Mouse (Mus musculus) adrenal gland, adult 8-10 months (tissue): ENCODE results near the gene Gna13. TPM values are rescaled to one million over a fixed set of nuclear protein-coding genes. Genes with fewer than 3 reads are reported as not detected.

Source experiments
- DNase-seq: peaks from one replicate; pipeline ENCODE4 v3.0.0; 2022
- total RNA-seq, 4 experiments: library from RNA; stranded (reverse); gene quantifications; 2 replicates each; pipeline ENCODE4 v1.2.4; 2022

Gene Gna13
- total RNA-seq, 4 experiments from 2014 or later: 65.1 to 70.3 (median 68.0) TPM

DNA sequence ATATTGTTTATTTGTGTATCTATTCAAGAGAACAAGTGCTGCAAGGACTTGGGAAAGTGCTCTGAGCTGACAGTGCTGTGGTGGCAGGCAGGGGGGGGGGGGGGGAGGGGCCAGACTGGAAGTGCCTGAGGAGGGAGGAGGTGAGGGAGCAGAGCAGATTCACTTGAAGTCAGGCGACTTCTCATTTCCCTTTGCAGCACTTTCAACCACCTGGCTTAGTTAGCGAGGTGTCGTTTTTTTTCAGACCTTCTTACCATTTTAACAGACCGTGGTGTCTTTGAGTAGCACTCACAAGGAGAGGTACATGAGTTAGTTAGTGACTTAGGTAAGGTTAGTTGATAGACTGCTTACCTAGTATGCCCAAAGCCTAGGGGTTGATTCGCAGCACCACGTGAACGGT lies 12.8 kb downstream of the Gna13 start:
- no peak for DNase-seq

DNA sequence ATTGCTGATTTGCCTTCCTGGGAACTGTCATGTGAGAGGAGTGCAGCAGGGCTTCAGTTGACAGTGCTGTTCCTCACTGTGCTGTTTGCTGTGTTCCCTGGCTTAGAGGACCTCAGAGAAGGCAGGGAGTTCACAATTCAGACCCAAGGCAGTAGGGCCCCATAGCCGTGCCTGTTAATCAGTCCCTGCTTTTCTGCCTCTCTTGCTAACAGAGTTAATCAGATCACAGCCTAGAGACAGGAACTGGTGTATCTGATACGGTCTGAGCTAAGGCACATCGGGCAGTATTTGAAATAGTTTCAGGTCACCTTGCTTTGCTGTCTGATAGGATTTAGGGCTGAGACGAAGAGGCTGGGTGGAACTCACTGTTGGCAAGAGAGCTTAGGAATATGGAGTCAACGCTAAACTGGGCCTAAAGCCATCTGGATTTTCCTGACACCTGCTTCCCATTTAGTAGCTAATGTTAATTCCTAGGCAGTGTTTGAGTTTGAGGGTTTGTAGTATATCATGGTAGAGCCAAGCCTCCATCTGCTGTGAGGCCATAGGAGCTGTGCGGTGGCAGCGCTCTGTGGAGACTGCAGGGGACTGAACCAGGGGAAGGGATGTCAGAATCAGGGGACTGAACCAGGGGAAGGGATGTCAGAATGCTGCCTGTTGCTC lies 14.0 kb downstream of the Gna13 start:
- DNase-seq: no peak

DNA sequence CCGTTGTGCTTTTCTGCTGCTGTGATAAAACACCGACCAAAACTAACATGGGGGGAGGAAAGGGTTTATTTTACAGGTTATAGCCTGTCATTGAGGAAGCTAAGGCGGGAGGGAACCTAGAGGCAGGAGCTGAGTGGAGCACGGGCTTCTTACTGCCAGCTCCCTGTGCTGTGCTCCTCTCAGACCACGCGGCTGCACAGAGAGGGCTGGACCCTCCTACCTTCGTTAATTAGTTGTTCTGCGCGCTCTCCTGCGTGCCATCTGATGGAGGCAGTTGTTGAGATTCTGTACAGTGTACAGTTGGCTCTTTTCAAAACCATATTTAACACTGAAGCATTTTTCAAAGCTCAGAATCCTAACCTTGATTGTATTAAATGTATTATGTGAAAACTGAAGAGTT lies 14.8 kb downstream of the Gna13 start:
- DNase-seq: no peak

DNA sequence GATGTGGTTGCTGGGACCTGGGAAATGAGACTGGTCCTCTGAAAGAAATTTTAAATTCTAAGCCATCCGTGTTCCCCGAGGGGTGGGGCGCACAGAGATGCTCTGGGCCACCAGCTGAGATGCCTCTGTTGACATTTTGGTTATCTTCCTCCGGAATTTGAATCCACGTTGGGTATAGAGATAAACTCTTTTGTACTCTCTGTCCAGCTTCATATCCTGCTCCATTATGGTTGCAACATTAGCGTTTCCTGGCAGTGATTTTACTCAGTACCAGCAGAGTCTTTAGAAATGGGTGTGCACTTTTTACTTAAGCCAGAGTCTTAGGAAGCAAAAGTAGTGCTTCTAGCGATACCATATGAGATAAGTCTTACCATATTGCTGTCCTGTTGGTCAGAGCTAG lies 15.4 kb downstream of the Gna13 start:
- DNase-seq: no peak

DNA sequence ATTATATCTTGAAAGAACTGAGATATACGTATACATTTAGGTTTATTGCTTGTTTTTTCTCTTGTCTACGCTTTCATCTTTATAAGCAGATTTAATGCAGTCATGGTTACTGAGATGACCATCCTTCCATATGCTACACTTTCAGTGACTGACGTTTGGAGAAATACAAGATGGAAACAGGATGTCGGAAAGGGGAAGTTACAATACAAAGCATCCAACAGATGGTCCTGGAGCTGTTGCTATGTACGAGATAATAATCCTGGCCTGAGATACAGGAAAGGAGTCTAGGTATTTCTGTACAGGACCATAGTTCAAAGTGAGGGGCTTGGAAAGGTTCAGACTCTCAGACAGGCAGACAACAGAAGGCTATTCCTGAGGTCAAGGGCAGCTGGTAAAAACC lies 18.0 kb downstream of the Gna13 start:
- no peak for DNase-seq

DNA sequence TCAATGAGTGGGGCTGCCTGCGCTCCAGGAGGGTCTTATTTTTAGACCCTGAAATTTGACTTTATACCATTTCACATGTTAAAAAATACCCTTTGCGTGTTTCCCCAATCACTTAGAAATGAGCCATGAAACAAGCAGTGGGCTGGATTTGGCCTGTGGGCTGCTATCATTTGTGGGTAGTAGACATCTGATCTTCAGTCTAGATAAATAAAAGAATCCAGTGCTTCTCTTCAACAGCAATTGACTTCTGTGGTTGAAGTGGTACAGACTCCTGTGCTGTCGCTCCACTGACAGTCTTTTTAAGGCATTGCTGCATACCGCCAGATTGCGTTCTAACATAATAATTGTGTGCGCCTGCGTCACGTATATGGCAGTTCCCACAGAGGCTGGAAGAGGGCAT lies 22.7 kb downstream of the Gna13 start:
- no peak for DNase-seq

DNA sequence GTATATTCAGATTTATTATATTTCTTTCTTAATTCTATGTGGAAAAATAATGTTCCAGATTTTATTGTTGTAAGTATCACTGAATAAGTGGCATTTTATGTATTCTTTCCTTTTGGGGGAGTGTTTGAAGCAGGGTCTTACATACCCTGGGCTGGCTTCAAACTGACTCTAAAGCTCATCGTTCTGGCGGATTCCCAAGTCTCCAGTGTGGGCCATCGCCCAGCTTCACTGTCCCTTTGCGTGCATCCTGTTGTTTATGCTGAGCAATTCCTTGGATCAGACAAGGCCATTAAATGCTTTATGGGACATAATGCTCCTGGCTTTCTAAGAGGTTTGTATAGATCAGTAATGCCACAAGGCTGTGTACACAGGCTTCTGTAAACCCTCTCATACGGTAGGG lies 26.4 kb downstream of the Gna13 start:
- no peak for DNase-seq

DNA sequence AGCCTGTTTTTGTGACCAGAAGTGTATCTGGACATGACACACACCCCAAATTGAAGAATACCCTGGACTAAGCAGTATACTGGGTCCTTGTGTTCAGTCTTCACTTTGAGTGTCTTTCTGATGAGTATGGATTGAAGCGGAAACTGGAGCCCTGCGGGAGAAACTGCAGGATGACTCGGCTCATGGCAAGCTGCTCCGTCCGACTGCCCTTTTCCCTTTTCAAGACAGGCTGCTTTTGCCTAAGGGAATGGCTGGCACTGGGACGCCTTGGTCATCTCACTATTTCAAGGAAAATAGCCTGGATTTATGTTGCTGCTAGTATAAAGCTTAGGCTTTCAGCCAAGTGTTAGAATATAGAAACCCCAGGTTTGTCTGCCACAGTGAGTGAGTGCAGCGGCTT lies 28.6 kb downstream of the Gna13 start:
- DNase-seq: no peak

DNA sequence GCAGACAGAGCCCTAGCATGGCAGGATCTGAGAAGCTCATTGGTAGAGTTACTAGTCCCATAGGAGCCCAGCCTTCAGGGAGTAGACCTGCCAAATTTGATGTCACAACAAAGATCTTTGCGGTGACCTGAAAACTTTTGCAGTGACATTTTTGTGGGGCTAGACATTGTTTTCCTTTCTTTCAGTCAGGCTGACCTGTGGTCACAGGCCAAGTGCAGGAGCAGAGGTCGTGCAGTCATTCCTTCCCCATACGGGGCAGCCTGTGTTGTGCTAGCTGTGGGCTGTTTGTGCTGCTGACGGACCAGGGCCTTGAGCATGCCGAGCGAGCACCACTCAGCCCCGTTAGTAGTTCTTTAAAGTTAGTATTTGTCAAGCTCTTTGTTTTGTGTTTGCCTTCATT lies 29.1 kb downstream of the Gna13 start:
- no peak for DNase-seq

DNA sequence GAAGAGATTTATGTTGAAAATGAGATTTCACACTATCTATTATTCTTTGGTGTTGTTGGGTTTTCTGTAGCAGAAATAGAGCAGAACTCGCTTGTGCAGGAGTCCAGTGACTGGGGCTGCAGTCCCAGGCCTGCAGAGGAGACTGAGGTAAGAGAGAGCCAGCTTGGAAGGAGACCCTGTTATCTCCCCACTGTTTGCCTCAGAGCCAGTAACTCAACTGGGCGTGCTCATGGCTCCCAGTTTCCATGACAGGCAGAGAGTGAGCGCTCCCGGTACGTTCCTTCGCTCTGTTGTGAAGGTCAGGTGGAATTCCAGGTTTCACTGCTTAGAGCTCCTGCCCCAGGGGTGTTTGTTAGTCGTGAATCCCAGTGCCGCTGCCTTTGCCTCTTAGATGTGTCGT lies 30.0 kb downstream of the Gna13 start:
- DNase-seq: no peak

DNA sequence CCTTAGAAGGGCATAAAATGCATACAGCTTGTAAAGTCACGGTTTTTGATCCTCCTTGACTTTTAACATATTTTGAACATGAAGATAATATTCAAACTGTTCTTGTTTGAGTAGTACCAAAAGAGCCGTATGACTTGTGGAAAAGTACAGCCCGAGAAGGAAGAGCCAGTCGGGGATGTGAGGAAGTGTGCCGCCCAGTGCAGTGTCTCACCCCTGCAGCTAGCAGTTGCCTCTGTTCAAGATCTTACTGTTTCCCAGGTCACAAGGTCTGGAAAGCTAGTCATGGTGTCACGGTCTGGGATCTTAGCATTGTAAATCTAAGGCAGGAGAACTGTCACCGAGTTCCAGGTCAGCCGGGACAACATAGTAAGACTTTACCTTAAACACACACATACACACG lies 32.1 kb downstream of the Gna13 start:
- DNase-seq: no peak

DNA sequence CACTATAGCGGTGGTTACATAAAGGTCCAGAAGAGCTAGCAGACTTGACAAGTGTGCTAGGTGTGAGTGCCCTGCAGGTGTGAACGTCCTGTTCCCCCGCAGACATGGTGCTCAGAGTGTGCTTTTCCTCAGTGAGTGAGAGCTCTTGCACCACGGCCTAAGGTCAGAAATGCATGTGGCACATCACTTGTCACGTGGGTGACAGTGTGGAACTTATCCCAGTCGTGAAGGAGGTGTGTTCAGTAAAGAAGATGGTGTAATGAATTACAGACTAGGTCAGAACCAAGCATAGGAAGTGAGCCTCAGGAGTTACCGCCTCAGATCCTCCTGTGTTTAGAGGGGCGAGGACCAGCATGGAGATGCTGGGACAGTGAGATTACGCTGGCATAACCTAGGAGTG lies 32.7 kb downstream of the Gna13 start:
- DNase-seq: no peak

DNA sequence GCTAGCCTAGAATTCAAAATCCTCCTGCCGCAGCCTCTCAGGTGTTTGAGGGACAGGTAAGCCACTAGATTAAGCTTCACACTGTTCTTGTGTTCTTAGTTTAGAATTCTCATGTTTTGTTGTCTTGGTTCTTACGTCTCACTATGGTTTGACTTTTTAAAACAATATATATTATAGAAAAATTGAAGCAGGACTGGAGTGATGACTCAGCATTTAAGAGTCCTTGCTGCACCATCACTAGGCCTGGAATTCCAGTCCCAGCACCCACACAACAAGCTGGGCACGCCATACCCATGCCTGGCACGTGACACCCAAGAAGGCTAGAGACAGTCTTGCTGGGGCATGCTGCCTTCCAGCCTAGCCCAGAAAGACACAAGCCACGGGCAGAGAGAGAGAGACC lies 43.8 kb downstream of the Gna13 start:
- no peak for DNase-seq

DNA sequence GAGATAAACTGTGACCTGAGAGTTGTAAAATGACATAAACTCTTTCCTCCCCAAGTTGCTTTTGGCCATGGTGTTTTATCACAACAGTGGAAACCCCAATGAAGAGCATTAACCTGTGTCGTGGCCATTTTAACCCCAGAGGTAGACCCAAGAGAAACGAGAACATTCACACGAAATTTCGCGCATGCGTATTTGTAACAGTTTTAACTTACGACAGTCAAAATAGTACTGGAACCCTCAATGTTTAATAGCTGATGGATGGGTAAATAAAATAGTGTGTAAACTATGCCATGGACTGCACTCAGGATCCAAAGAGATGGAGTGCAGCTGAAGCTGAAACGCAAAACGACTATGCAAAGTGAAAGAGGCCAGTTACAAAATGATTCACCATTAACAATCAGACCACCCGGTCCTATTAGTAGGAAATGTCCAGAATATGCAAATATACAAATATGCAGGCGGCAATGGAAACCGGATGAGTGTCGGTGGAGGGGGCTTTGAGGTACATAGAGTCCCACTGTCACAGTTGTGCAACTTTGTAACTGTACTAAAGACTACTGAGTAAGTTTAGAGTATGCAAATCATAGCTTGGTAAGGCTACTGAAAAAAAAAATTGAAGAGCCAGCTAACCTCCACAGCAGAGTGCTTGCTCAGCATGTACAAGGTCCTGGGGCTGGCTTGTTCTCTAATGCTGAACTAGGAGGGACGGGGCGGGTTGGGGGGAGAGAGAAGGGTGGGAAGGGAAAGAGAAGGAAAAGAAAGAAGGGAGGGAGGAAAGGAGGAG lies 47.8 kb downstream of the Gna13 start:
- no peak for DNase-seq

DNA sequence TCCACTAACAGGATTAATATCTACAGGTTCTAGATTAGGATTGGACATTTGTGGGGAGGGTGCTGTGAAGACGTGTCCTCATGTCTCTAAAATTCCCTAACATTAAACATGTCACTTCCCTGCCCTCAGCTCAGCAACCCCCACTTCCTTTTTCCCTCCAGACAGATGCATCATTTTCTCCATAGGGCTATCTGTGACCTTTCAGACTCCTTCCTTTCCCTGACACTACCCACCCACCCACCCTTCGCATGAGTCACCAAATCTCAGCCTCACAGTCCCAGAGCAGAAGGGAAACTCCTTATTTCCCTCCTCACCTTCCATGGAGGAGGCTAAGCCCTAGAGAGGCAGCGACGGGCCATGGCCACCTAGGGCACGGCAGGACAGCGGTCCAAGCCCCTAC lies 51.0 kb downstream of the Gna13 start, which contains the start of gene 9930022D16Rik:
TSS of gene 9930022D16Rik (plus strand) at position 301 of the 400 bp plus-strand sequence.
- DNase-seq: no peak

DNA sequence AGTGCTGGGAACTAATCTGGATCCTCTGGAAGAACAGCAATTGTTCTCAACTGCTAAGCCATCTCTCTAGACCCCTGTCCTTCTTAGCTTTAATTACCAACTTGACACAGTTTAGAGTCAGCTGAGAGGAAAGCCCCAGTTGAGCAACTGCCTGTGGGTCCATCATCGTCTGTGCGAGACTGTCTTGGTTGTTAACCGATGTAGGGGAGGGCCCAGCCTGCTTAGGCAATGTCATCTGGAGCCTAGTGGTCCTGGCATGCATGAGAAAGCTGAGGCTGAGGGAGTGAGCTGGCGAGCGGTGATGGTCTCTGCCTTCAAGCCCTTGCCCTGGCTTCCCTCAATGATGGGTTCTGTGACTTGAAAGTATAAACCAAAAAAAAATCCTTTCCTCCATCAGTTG lies 52.2 kb downstream of the Gna13 start:
- no peak for DNase-seq

DNA sequence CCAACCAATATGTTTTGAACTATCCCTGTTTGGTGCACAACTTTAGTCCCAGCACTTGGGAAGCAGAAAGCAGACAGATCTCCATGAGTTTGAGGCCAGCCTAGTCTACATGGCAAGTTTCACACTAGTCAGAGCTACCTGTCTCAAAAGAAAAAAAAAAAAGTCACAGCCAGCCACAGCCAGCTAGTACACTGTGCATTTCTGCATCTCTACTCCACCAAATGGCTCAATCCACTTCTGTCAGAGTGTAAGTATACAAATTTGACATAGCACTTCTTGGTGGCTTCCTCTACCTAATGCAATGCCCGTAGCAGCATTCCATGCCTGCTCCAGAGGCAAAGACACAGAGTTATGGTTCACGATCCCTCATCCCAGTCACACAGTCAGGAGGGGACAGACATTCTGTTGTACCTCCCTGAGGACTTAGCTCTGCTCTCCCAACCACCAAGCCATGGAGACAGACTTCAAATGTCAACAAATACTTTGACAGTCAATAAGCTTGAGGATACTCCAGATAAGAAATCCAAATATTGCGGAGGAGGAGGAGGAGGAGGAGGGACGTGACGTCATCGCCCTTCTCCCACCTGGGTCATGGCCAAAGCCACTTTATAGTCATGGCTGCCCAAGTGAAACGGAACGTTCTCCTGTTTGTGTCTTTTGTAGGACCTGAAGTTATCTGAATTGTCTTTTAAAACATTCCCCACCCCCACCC lies 54.2 kb downstream of the Gna13 start:
- no peak for DNase-seq

DNA sequence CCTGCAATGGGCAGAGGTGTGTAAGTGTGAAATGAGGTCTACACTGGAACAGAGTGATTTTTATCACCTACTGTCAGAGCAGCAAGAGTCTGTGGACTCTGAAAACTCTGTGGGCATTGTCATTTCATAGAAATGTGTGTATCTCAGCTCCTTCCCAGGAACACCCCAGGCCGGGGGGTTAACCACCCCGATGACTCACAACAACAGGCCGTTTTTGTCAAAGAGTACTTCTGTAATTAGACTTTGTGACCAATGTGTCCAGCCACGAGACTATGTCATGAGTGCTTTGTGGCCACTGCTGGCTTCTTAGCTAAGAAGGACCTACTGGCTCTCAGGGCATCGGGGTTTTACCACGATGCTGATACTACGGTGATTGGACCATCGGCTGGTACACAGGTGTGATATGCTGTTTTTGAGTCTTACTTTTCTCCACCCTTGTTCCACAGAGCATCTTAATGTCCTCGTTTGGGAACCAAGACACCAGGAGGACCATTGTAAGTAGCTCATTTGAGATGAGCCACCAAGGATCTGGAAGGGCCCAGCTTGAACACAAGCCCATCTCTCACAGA lies 54.9 kb downstream of the Gna13 start:
- DNase-seq: no peak

DNA sequence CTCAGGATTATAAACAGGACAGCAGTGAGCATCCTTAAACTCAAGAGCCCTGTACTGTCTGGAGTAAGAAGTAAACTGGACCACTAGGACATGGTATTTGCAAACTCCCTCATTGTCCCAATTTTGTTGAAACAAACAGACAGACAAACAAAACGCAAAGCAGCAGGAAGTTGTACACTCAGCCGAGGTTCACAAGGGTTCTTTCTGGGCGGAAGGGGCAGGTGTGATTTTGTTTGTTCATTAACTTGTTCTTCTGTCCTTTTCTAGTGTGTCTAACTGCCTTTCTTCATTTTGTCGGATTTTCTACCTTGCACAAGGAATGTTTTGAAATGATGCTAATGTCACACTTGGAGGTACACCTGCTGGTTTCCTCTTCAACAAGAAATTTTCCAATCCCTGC lies 56.8 kb downstream of the Gna13 start:
- DNase-seq: no peak

DNA sequence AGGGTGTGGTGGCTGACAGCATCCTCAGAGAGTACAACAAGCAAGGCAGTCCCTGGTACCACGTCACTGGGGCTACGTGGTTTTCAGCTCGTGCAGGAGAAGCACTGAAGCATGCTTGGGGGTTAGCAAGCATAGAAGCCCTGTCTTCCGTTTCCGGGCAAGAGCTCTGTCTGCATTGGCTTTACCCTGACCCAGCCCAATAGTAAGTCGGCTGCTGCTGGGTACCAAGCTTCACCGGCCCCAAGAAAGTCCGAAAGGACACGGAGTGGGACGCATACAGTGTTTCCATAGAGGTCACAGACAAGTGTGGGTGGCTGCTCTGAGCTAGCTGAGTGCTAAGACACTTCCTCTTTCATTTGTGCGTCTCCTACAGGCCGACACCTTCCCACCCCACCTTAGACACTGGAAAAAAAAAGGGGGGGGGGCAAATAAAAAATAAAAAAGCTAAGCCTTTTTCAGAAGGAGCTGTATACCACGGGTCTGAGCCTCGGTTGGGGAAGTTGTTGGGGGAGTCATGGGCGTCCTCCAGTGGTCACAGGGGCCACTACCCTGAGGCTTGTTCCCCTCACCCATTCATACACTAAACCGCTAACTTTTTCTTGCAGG lies 57.4 kb downstream of the Gna13 start:
- DNase-seq: no peak

DNA sequence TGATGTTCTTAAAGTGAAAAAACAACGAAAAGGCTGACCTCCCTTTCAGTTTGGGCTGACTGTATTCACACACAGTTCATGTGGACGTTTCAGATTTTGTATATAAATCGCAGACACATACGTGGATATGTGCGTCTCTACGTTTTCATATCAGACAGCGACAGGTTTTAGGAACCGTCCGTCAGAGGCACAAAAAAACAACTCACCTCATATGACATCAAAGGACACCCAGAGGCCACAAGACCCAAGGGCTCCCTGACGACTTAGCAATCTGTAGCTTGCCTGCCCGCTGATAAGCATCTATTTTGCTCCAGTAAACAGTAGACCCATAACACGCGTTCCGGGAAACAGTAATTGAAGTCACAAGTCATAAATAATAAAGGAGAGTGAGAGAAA lies 57.9 kb downstream of the Gna13 start:
- DNase-seq: no peak

DNA sequence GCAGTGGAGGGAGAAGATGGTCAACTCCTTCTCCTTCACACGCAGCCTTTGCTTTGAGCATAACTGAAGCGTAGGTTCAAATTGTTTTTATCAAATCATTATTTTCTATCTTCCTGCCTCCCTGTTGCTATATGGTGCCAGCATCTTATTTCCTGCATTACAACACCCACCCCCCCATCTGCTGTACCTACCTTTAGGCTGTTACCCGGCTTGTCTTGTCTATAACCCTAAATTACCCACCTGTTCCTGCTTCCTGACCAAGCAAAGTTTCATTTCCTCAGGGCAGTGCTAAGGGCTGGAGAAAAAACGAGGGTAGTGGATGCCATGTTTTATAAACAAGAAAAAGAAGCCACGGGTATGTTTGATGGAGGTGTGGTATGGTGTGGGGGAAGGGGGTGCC lies 58.6 kb downstream of the Gna13 start:
- DNase-seq: no peak

DNA sequence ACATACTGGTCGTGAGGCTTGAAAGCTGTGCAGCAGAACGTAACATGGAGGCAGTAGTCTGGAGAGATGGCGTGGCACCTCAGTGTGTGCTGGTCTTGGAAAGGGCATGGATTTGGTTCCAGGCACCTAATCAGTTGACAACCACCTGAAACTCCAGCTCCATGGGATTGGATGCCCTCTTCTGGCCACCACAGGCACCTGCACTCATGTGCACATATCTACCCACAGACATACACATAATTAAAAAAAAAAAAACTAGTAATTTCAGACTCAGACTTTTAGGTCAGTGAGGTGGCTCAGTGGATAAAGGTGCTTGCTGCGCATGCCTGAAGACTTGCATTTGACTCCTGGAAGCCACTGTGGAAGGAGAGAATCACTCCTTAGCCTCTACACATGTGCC lies 59.6 kb downstream of the Gna13 start:
- no peak for DNase-seq
